Mouse (Mus musculus): Measurements from ENCODE around the gene Olfr1023. TPM values are rescaled to one million over a fixed set of nuclear protein-coding genes. Genes with fewer than 3 reads are reported as not detected.

Olfr1023 gene
- polyA plus RNA-seq, 1 experiment = not detected

DNA sequence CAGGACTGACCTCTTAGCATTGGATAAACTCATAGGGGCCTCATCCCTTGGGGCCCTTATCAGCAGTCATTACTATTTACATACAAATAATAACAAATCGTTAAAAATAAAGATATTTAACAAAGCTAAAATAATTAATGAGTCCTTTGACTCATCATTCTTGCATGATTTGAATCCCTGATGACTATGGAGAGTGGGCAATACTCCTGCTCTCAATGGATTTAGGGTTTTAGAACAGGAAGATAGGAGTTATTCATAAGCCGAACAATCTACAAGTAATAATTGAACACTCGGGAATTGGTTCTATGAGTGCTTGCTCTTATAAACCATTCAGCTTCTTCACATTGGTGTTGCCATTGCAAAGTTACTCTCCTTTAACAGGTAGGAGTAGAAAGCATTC is 35.8 kb downstream of the Olfr1023 start, which contains the start of gene Olfr1026:
Gene Olfr1026 (plus strand): TSS at position 301 of the 400 bp plus-strand sequence.
- no peak within 1 kb of the TSS for H3K27ac ChIP-seq (ENCODE audit: control insufficient read depth, insufficient read depth, low read depth, low read length)
- no peaks in the 10 kb centered on the region for H3K27me3 ChIP-seq (ENCODE audit: control insufficient read depth, insufficient read depth, low read length)
- no peaks in the 10 kb centered on the region for H3K36me3 ChIP-seq (ENCODE audit: control insufficient read depth, insufficient read depth, low read length)
- no peaks in the 10 kb centered on the region for H3K4me1 ChIP-seq (ENCODE audit: control insufficient read depth, insufficient read depth, low read length)
- TF ChIP-seq POLR2A (IDR thresholded peaks at IDR 0.05; ENCODE audit: control insufficient read depth, low read depth, low read length) (no peak), CTCF (IDR thresholded peaks at IDR 0.05; ENCODE audit: control insufficient read depth, insufficient read depth, insufficient replicate concordance, low read depth, low read length) (no peak)
- H3K4me3 ChIP-seq (ENCODE audit: control insufficient read depth, low read depth, low read length) = no peak within 1 kb of the TSS

Other genes starting within 250 kb of the Olfr1023 start
- gene Olfr1002, start 234.9 kb upstream of the Olfr1023 start, polyA plus RNA-seq (2012; rRNA removed) = not detected in 2 replicates
- gene Olfr154, start 221.2 kb upstream of the Olfr1023 start, polyA plus RNA-seq (2012; rRNA removed) = not detected in 2 replicates
- not detected in 2 replicates for gene Olfr1006, start 206.9 kb upstream of the Olfr1023 start, polyA plus RNA-seq (2012; rRNA removed)
- not detected in 2 replicates for gene Olfr1008, start 196.2 kb upstream of the Olfr1023 start, polyA plus RNA-seq (2012; rRNA removed)
- not detected in 2 replicates for gene Olfr1009, start 170.2 kb upstream of the Olfr1023 start, polyA plus RNA-seq (2012; rRNA removed)
- not detected in 2 replicates for gene Olfr1012, start 122.9 kb upstream of the Olfr1023 start, polyA plus RNA-seq (2012; rRNA removed)
- not detected in 2 replicates for gene Olfr1013, start 118.5 kb upstream of the Olfr1023 start, polyA plus RNA-seq (2012; rRNA removed)
- gene Olfr1014, start 112.9 kb upstream of the Olfr1023 start, polyA plus RNA-seq (2012; rRNA removed) = not detected in 2 replicates
- gene Olfr1015, start 103.6 kb upstream of the Olfr1023 start, polyA plus RNA-seq (2012; rRNA removed) = not detected in 2 replicates
- gene Olfr1016, start 83.1 kb upstream of the Olfr1023 start, polyA plus RNA-seq (2012; rRNA removed) = not detected in 2 replicates
- gene Olfr1018, start 67.2 kb upstream of the Olfr1023 start, polyA plus RNA-seq (2012; rRNA removed) = not detected in 2 replicates
- not detected in 2 replicates for gene Olfr1019, start 40.2 kb upstream of the Olfr1023 start, polyA plus RNA-seq (2012; rRNA removed)
- gene Olfr1020, start 38.6 kb upstream of the Olfr1023 start, polyA plus RNA-seq (2012; rRNA removed) = not detected in 2 replicates
- not detected in 2 replicates for gene Olfr1022, start 17.0 kb upstream of the Olfr1023 start, polyA plus RNA-seq (2012; rRNA removed)
- gene Olfr1024, start 19.4 kb downstream of the Olfr1023 start, polyA plus RNA-seq (2012; rRNA removed) = not detected in 2 replicates
- gene Olfr1025-ps1, start 29.6 kb downstream of the Olfr1023 start, polyA plus RNA-seq (2012; rRNA removed) = not detected in 2 replicates
- not detected in 2 replicates for gene Olfr1026, start 35.9 kb downstream of the Olfr1023 start, polyA plus RNA-seq (2012; rRNA removed)
- gene Olfr1028, start 64.8 kb downstream of the Olfr1023 start, polyA plus RNA-seq (2012; rRNA removed) = not detected in 2 replicates
- gene Olfr1029, start 88.3 kb downstream of the Olfr1023 start, polyA plus RNA-seq (2012; rRNA removed) = 0.02 and 0.31 TPM in 2 replicates
- gene Olfr1030, start 93.6 kb downstream of the Olfr1023 start, polyA plus RNA-seq (2012; rRNA removed) = not detected in 2 replicates
- not detected in 2 replicates for gene Olfr1031, start 104.7 kb downstream of the Olfr1023 start, polyA plus RNA-seq (2012; rRNA removed)
- gene Olfr1032, start 119.9 kb downstream of the Olfr1023 start, polyA plus RNA-seq (2012; rRNA removed) = not detected in 2 replicates
- 0.35 and 1.1 TPM in 2 replicates for gene Olfr1033, start 135.0 kb downstream of the Olfr1023 start, polyA plus RNA-seq (2012; rRNA removed)
- gene Olfr1034, start 160.2 kb downstream of the Olfr1023 start, polyA plus RNA-seq (2012; rRNA removed) = not detected in 2 replicates
- not detected in 2 replicates for gene Olfr1036, start 188.4 kb downstream of the Olfr1023 start, polyA plus RNA-seq (2012; rRNA removed)
- gene Olfr1037, start 201.7 kb downstream of the Olfr1023 start, polyA plus RNA-seq (2012; rRNA removed) = not detected in 2 replicates